Mouse (Mus musculus): ENCODE results near the gene Ctcf.

Ctcf gene

DNA sequence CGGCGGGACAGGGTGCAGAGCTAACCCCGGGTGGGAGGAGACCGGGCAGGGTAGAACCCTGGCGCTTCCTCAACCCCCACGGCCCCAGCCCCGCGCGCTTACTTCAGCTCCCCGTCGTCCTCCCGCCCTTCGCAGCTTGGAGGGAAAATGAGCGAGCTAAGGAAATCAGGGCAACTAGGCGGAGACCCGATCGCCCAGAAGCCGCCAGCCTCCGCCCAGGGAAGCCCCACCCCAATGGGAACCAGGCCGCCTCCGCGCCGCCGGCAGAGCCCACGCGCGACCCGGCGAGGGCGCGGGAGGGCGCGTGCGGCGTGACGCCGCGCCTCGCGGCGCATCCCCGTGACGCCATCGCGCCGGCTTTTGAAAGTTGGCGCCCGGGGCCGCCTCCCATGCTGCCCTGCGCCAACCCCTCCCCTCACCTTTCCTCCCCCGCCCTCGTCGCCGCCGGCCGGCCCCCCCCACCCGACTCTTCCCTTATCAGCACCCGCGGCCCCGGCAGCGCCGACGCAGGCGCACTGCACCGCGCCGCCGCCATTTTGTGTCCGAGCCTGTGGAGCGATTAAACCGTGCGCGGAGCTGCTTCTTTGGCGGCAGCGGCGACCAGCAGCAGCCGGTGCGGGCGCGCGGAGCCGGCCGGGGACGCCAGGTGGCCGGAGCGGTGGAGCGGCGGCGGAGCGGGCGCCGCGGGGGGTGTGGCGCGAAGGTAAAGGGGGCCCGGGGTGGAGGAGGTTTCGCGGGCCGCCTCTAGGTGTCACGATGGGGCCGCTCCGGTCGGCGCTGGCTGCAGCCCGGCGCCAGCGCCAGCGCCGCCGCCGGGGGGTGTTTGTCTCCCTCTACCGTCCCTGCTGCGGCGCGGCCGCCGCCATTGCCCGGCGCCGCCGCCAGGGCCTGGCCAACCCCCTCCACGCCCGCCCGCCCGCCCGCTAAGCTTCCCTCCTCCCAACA, at the start of gene Ctcf:
TSS of gene Ctcf (plus strand) at position 551 of the 945 bp plus-strand sequence.
- CTCF ChIA-PET = interaction anchor here (0.6 to 1.0 kb wide), 5 partner anchors 11 to 413 kb away, joined by 3 to 9 read pairs (median 3); no protein-coding TSS in a partner anchor

DNA sequence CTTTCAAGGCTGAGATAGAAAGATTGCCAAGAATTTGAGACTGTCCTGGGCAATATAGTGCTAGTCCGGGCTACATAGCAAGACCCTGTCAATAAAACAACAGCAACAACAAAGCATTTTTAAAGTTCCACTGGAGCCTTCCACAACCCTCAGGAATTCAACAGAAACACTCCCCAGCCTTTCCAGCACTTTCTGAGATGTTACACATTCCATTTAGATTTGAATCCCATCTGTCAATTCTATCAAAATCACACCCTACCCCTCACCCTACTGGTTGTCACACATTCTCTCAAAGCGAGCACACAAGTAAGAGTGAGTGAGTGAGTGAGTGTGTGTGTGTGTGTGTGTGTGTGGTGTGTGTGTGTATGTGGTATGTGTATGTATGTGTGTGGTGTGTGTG, 43.9 kb upstream of the Ctcf start:
- CTCF ChIA-PET = interaction anchor here (0.7 kb wide), 1 partner anchor 16 kb away, joined by 3 read pairs; no protein-coding TSS in a partner anchor

DNA sequence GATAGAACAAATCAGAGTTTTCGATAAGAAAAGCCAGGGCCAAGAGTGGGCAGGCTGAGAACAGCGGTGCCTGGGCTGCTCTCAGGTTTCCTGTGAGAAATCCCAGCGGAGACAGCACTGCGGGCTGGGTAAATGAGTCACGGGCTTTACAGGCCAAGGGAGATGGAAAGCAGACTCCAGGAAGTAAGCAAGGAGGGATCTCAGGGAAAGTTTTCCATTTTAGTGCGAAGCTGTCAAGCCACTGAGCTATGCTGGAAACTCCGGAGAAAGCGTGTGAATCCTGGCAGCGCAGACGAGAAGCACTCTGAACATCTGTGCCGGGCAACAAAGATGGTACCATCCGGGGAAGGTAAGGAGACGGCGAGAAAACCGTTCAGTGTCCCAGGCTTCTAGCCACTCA, 42.5 kb upstream of the Ctcf start:
- CTCF ChIA-PET = no interaction called here

- CTCF ChIA-PET = no interaction called here
Observed at GRCm38 (mm10) chr8:105594451-105595242, 41.7 kb upstream of the Ctcf start.

DNA sequence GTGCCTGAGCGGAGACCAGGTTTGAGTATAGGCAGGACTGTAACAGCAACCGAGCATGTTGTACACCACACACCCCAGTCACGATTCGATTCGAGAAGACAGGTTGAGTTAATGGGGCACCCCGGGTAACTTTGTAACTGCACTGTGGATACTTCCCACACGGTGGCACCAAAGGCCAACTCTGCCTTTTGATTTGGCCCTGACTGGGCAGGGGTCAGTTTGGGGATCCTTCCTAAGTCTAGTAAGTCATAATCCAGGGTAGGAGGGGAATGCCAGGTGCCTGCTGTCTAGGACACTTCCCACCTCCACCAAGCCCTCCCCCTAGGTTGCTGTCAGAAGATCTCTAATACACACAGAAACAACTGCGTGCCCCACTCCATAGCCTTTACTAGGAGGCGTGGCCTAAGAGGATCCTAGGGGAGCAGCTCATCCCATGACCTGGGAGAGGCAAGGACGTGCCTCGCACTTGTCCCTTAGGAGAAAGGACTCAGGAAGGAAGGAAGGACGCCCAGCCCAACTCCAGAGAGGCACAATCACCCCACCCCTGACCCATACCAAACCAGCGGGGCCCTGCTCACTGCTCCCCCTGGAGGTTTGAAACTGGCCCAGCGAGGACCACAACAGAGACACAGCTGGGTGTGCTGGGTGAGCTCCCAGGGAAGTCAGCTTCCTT, 39.9 kb upstream of the Ctcf start:
- CTCF ChIA-PET = interaction anchor here (0.5 to 1.5 kb wide), 7 partner anchors 9 to 552 kb away, joined by 3 to 11 read pairs (median 4); partner anchors contain the start of gene Atp6v0d1

DNA sequence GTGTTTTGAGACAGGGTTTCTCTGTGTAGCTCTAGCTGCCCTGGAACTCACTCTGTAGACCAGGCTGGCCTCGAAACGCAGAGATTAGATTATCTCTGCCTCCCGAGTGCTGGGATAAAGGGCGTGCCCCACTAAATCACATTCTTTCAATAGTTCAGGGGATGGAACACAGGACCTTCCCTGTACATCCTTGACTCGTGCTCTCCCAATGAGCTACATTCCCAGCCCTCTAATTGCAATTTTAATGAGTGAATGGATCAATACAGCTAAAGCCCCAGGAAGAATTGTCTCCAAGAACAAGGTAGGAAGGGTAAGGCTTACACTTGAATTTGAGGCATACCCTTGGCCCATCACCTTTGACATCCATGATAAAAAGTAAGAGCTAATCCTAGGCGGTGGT, 37.6 kb upstream of the Ctcf start:
- CTCF ChIA-PET = interaction anchor here (0.5 kb wide), 1 partner anchor 103 kb away, joined by 3 read pairs; no protein-coding TSS in a partner anchor

GRCm38 (mm10) chr8:105601301-105601700, 35.1 kb upstream of the Ctcf start:
- CTCF ChIA-PET = no interaction called here

DNA sequence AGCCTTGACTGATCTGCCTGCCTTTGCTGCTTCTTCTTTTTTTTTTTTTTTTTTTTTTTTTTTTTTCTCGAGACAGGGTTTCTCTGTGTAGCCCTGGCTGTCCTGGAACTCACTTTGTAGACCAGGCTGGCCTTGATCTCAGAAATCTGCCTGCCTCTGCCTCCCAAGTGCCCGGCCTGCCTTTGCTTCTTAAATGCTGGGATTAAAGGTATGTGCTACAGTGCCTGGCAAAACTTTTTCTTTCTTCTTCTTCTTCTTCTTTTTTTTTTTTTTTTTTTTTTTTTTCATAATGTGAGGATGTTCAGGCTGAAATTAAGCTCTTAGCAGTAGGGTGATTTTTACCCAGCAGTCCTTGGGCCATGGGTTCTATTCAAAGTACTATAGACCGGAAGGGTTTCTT, 33.8 kb upstream of the Ctcf start:
- CTCF ChIA-PET = interaction anchor here (0.6 to 0.7 kb wide), 2 partner anchors 42 to 373 kb away, joined by 4 read pairs; no protein-coding TSS in a partner anchor

DNA sequence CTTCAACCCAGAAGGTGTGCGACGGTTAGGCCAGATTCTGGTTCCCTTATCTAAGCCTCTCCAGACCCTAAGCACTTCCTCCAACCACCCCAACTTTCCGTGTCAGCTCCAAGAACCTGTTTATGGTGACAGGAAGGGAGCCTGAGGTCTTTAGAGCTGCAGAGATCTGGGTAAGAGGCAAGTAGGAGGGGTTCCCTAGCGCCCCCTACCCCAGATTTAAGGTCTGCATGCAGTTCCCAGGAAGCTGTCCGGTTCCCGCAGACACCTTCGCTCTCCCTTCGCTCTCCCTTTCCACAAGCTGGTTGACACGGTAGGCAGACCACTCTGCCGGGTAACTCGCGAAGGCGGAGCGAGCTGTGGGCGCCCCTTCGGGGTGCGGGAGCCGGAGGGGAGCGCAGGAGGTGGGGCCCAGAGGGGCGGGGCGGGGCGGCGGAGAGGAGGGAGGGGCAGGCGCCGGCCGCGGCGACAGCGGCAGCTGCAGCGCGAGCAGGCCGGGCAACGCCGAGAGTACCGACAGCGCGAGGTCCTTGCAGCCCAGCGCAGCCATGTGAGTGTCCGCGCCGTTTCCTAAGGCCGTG, 31.5 kb upstream of the Ctcf start, which contains the start of gene Ripor1:
TSS of gene Ripor1 (plus strand) at position 452 of the 578 bp plus-strand sequence.
- CTCF ChIA-PET = interaction anchor here (1.1 kb wide), 1 partner anchor 39 kb away, joined by 3 read pairs; the partner anchor contains the start of gene Atp6v0d1

- CTCF ChIA-PET = interaction anchor here (0.5 to 1.1 kb wide), 5 partner anchors 9 to 432 kb away, joined by 3 to 6 read pairs (median 3); partner anchors contain the start of gene Atp6v0d1
Observed at GRCm38 (mm10) chr8:105605491-105606188, 30.7 kb upstream of the Ctcf start.

- CTCF ChIA-PET = interaction anchor here (0.5 to 1.0 kb wide), 2 partner anchors 10 to 303 kb away, joined by 3 to 6 read pairs; no protein-coding TSS in a partner anchor
Observed at GRCm38 (mm10) chr8:105606189-105607023, 30.0 kb upstream of the Ctcf start.

DNA sequence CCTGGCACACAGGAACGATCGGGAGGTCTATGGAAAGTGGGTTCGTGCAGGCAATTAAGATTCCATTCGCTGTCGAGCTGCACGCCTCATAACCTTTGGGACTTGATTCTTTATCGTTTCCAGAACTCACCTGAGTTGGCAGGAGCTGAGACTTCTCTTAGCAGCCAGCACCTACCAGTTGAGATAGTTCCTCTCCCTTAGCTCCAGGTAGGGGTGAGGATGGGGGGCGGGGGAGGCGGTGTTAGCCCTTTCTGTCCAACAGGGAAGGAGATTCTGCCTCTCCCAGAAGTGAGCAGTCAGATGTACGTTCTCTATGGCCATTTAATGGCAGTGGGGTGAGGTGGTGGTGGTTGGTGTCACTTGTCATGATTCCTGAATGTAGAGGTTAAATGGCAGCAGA, 29.3 kb upstream of the Ctcf start:
- CTCF ChIA-PET = no interaction called here

GRCm38 (mm10) chr8:105607684-105608083, 28.7 kb upstream of the Ctcf start:
- CTCF ChIA-PET = interaction anchor here (0.6 to 1.4 kb wide), 5 partner anchors 11 to 214 kb away, joined by 3 to 5 read pairs (median 3); no protein-coding TSS in a partner anchor

- CTCF ChIA-PET = interaction anchor here (1.4 to 1.5 kb wide), 2 partner anchors 13 to 26 kb away, joined by 3 to 14 read pairs; no protein-coding TSS in a partner anchor
Observed at GRCm38 (mm10) chr8:105609355-105609754, 27.0 kb upstream of the Ctcf start.

DNA sequence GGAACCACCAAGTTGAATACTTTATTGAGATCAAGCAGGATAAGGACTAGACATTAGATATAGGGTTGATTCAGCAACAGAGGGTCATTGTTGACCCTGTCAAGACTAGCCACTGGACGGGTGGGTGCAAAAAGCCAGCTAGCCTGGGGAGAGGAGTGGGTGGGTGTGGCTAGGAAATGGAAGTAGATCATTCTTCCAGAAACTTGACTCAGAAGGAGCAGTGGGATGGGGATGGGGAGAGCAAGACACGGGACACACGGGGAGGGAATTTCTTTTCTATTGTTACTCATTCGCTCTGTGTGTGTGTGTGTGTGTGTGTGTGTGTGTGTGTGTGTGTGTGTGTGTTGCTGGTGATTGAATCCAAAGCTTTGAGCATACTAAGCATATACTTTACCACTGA, 26.6 kb upstream of the Ctcf start:
- CTCF ChIA-PET = interaction anchor here (1.5 kb wide), 1 partner anchor 12 kb away, joined by 14 read pairs; no protein-coding TSS in a partner anchor

DNA sequence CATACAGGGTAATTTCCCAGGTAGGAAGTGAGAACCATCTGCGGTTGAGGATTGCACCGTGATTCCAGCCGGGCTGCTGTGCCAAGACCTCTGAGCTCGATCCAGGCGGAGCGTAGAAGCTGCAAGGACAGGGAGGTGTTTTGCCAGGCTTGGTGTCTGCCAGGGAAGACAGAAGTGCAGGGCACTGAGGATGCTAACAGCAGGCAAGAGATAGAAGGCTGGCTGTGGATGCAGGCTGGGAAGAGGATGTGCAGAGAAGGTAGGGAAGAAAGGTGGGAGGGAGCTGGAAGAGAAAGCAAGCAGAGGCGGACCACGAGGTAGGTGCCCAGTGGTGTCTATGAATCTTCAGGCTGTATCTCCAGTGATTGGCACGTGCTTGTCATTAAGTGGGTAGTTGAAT, 24.5 kb upstream of the Ctcf start:
- CTCF ChIA-PET = no interaction called here

DNA sequence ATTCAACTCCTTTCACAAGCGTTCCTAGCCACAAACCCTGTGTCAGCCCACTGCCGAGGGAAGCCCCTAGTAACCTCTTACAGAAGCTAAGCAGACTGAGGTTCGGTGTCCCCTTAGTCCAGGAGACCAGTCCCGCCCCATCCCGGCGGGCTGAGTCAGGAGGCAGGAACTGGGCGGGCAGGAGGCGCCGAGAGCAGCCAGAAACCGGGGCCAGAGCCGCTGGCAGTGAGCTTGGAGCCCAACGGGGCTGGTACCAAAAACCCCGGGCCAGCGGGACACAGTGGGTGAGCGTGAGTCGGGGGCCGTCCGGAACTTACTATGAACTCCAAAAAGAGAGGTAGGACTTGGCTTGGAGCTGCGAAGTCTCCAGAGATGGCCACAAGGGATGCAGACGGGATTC, 23.3 kb upstream of the Ctcf start:
- CTCF ChIA-PET = no interaction called here

- CTCF ChIA-PET = no interaction called here
Observed at GRCm38 (mm10) chr8:105613830-105614511, 22.4 kb upstream of the Ctcf start.
